Mouse (Mus musculus) brain, embryonic 18.5 days (tissue): ENCODE measurements around the gene Carnmt1.

Experiments used
- DNase-seq: peaks from one replicate; pipeline ENCODE4 v3.0.0-alpha.2; 2012; ENCODE audit warnings: low read depth, low spot score

Gene Carnmt1

DNA sequence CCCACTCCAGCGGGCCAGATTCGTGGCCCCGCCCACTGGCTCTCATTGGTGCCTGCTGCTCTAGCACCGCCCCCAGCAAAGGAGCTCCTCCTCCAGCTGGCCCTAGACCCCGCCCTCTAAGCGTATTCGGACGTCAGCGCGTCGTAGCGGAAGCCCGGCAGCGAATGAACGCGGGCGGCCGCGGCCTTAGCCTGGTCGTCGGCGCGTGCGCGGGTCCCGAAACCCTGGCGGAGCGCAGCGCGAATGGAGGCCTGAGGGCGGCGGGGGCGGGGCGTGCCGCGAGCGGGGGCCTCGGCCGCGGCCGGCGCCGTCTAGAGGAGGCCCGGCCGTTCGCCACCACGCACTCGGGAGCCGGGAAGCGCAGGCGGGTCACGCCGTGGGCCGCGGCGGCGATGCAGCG is at the start of gene Carnmt1:
Gene Carnmt1, plus strand, starts transcription at position 157 of the 400 bp plus-strand sequence.
- peak; percentile 93 for DNase-seq

DNA sequence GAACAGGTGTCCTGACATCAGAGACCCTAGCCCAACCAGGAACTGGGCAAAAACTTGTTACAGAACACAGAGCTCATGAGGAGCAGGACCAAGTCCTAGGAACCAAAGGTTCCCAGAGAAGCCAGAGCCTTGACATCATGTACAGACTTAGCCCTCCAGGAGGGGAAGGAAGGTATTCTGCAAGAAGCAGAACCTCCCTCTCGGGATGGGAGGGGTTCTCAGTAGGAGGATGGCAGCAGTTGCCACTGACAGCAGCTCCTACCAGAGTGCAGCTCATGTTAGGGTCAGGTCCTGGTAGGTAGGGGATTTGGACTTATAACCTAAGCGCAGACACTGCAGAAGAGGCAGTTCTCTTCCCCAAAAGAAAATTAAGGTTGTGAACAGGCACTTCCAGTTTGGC is 46.7 kb upstream of the Carnmt1 start:
- no peak for DNase-seq

DNA sequence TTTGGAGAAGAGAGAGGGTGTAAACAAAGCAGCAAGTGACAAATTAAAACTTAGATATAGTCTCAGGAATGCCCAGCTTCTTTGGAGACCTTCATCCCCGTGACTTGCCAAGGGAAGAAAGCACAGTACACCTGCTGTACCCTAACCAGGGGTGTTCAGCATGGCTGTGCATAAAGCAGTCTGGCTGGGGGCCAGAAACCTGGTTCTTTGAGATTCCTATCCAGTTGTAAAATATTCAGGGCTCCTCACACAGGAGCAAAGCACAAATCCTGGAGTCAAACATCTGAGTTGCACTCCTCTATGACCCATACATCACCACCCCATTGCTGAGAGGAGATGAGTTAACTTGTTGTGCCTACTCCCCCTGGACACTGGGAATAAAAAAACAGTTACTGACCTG is 41.0 kb upstream of the Carnmt1 start:
- DNase-seq, result no peak

DNA sequence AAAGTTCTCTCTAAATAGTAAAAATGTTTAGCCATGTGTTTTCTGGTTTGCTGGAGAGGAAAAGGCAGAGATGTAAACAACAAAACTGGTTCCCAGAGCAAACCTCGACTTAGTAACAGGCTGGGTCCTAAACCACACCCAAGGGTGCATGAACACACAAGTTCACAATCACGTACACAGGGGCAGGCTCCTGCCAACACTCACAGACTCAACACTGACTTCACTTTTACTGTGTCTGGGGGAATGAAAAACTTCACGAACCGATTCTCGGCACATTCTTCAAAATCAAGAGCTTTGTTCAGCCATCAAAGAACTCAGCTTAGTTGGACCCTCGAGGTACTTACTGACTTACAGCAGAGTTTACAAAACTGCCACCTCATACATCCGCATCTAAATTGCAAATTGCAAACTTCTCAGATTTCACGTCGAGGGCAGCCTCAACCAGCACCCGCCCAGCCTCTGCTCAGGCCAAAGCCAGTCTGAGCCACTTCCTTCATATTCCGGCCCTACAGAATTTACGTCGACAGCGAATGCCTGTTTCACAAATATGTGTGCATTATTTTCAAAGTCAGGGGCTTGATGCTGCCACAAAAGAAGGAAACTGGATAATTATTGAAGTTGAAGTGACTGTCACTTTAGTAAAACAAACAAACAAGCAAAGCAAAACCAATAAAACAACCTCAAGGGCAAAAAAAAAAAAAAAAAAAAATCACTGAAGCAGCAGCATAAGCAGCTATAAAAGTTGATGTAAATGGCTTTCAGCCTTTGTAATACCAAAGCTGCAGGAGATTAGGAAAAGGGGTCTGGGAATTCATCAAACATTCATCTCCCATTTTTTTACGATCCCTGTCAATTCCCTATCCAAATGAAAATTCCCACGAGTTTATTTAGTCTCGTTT is 40.1 kb upstream of the Carnmt1 start:
- DNase-seq, result no peak

DNA sequence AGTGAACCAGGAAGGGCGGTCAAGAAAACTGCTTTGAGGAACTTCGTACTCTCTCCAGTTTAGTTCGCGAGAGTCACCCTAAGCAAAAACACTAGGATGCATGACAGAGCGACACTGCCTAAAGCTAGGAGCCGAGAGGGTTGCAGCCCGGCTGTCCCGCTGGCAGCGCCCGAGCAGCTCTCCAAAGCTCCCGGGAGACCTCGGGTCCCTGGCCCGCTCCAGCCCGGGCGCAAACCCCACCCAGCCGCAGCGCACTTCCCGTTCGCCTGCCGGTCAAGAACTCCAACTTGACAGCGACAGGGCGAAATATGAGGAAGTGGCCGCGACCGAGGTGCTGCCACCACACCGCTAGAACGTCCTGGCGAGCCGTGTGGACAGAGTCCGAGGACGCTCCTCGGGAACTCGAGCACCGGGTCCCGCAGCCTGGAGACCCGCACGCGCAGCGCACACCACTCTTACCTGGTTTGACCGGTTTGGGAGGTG is 39.4 kb upstream of the Carnmt1 start:
- DNase-seq, result no peak

DNA sequence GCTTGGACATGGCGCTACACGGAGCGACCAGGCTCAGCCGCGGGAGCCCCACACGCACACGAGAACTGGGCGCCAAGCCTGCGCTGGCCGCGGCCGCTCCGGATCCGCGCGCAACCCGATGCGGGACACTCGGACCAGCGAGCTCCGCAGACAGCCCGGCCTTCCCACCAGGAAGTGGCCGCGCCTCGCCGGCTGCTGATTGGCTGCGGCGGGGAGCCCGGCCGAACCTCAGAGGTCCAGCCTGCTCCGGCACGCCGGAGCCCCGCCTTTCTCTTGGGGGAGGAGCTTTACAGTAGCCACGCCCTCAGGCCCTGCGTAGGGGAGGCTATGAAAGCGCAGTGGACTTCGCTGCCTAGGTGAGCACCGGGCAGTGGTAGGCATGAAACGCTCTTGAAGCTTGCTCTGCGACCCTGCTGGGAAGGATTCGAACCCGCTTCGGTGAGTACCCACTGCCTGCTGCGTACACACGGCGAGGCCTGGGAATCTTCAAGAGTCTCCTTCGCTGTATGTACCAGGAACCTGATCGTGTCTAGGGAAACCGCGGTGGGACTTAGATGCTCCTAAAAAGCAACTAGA is 38.8 kb upstream of the Carnmt1 start, which contains the start of the genes Ostf1 and Nmrk1:
Gene Ostf1, minus strand, starts transcription at position 180 of the 576 bp plus-strand sequence.
Gene Nmrk1, plus strand, starts transcription at position 307 of the 576 bp plus-strand sequence.
- DNase-seq, result peak; percentile 72

DNA sequence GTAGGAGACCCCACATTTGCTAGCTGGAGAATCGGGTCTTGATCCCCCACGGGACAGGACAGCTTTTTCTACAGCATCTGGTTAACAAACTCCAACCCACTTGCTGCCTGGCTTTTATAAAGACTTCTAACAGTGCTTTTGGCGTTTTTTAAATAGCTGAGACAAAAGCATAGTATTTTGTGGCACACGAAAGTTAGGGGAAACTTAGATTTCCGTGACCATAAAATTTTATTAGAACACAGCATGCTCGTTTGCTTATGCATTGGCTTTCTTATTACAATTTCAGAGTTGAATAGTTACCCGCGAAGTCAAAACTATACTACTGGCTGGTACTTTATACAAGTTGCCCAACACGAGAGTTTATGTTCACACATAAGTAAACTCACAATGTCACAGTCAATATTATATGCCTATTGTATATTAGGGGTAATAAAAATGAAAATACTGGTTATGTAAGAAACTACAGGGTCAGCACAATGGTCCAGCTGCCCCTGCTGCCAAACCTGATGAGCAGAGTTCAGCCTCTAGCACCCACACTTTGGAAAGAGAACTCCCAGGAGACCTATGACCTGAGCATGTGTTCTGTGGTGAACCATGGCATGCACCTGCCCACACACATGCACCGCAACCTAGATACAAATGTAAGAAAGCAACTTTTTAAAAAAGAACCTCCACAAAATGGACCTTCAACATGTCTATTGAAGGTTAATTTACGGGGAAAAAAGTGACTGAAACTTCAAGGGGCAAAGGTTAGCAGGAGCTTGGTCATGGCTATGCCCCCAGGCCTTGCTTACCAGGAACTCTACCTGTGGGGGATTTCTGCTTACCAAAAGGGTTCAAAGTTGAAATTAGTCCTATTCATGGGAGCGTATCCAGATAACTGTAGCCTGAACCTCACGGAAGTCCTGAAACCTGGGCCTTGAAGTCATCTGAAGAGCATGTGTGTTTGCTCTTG is 38.1 kb upstream of the Carnmt1 start:
- DNase-seq, result no peak

DNA sequence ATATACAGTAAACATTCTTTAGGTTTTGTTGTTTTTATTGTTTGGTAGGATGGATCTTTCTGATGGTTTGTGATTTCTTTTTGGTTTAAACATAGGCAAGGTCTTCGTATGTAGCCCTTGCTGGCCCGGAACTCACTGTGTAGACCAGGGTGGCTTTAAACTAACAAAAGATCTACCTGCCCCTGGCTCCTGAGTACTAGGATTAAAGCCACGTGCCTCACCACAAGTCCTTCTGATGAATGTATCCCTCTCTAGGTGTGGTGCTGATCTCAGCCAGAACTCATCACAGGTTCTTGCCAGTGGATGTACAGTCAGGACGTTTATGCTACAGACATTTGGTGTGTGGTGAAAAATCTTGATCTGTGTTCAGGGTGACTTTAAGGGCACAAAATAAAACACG is 32.6 kb upstream of the Carnmt1 start:
- no peak for DNase-seq

DNA sequence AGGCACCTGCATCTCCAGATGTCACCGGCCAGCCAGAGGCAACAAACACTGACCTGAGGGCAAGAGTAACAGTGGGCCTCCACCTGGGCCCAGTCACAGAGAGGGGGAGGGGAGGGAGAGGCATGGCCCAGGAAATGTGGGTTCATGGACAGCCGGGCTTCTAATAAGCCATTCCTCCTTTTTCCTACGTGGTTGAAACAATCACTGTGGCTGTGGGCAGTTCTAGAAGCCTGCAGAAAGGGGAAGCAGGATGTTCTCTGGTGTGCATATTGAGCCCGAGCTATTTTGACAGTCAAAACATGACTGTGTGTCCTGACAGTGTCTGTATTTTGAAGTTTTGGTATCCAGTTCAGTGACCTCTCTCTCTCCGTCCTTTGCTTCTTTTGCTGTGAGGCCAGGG is 31.6 kb upstream of the Carnmt1 start:
- no peak for DNase-seq

DNA sequence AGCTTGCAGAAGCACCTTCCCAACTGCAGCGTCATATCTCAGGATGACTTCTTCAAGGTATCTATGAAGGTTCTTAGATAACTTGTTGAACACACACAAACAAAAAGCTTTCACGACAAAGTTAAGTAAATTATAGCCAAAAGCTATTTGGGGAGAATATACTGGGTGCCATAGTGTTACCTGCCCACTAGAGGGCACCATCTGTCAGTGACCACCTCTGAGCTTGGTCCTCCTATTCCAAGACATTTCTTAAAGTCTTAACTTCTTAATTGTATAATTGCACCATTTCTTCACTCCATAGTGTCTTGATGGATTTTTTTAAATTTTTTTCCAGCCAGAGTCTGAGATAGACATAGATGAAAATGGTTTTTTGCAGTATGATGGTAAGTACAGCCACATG is 31.0 kb upstream of the Carnmt1 start:
- no peak for DNase-seq

DNA sequence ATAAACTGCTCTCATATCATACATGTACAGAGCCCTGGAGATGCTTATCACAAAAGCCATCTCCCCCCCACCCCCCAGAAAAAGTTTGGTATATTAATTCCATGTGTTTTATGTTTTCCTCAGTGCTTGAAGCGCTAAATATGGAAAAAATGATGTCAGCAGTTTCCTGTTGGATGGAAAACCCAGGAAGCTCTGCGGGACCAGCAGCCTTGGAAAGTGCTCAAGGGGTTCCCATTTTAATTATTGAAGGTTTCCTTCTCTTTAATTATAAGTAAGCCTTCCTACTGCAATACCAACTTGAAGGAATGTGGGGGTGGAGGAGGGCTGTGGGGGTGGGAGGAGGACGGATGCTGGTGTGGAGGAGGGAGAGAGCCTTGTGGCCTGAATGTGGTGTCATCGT is 29.6 kb upstream of the Carnmt1 start:
- DNase-seq, result no peak

DNA sequence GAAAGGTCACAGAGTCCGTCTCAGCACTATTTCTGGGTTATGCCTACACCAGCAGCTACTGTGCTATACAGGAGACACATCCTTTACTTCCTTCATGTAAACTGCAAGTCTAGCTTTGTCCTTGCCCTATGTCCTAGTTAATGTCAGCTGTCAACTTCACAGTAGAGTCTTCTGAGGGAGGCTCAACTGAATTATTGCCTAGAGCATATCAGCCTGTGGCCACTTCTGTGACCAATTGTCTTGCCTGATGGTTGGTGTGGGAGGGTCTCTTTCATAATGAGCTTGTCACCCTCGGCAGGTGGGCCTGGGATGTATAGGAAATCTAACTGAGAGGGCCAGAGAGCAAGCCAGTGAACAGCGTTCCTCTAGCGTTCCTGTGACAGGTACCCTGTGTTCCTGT is 27.2 kb upstream of the Carnmt1 start:
- no peak for DNase-seq

DNA sequence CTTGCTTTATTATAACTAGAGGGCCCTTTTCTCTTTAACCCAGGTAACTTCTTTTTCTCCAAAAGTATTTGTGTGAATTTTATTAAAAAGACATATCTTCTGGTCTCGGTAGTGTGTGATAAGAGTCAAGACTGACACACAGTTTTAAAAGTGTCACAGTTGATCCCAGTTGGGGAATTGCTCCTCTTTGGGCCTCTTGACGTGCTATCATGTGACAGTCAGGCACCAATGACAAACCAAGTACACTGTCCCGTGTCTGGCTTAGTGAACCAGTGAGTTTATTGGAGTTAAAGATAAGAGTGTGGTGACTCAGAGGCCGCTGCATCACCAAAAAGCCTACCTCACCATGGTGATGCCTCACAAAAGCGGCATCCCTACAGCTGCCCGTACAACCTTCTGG is 26.5 kb upstream of the Carnmt1 start:
- DNase-seq, result no peak

DNA sequence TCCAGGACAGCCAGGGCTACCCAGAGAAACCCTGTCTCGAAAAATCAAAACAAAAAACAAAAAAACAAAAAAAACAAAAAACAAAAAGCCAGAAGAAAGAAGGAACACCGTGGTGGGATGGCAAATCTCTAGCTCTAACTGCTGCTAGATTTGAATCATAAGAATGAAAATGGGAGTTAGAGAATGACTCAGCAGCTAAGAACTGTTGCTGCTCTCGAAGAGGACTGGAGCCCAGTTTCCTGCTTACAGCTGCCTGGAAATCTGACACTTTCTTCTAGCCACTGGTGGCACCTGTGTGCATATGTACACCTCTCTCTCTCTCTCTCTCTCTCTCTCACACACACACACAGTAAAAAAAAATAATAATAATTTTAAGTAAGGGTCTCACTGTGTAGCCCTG is 24.2 kb upstream of the Carnmt1 start:
- no peak for DNase-seq

DNA sequence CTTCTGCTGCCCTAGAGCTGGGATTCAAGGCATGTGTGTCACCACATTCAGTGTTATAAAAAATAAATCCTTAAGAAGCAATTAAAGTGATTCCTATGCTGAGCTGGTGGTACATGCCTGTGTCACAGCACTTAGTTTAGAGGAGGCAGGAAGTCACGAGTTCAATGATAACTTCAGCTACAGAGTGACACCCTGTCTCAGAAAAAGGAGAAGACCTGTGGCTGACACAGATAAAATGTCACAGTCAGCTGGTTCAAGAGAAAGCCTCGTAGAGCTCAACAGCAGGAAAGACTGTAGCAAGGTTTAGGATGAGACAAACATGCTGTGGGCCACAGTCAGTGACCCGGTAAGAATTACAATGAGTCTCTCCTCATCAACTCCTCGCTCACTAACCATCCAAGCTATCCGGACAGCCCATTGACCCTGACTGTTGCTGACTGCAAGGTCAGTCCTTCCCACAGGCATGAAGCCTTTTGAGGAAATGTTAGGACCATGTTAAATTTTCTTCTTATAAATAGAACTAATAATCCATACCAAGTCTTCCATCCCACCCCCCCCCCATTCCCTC is 23.6 kb upstream of the Carnmt1 start:
- no peak for DNase-seq

DNA sequence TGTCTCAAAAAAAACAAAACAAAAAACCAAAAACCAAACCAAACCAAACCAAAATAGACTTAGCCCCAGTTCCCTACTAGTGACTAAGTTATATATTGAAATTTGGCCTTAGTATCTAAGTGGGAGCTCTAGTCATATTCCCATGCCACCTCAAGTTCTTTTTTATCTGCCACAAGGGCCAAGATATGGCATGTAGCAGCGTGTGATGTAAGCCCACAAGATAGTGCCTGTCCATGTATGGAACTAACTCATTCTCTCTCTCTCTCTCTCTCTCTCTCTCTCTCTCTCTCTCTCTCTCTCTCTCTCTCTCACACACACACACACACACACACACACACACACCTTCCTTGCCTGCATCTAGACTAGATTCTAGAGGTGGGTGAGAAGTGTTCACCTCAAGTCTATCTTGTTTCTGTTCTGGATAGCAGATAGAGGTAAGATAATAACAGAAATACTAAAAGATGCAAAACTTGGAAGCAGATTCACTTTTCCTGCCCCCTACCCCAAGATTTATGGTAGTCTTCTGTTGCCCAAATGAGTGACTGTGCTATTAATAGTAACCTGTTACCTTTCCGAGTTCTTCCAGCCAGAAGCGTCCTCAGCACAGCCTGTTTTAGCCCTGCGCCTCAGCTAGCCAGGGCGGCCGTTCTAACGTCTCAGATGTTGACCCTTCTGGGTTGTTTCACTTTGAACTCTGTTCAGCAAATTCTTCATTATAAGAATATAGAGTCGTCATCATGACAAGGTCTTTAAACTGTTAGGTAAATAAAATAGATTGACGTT is 22.6 kb upstream of the Carnmt1 start:
- DNase-seq, result no peak

DNA sequence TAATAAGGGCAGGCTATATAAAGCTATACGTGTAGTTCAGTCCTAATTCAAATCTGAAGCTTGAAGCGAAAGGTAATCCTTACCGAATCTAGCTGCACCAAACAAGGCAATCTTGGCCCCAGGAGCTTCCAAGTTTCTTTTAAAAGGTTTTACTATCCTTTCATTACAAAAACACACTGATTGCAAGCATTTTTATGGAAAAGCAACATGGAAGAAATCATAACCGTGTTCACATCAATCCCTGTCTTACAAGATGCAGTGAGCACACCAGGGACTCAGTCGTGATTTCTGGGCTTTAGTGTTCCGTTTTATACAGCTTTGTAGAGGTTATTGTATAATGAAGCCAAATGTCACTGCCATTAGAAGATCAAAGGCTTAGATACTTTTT is 22.0 kb upstream of the Carnmt1 start:
- no peak for DNase-seq

DNA sequence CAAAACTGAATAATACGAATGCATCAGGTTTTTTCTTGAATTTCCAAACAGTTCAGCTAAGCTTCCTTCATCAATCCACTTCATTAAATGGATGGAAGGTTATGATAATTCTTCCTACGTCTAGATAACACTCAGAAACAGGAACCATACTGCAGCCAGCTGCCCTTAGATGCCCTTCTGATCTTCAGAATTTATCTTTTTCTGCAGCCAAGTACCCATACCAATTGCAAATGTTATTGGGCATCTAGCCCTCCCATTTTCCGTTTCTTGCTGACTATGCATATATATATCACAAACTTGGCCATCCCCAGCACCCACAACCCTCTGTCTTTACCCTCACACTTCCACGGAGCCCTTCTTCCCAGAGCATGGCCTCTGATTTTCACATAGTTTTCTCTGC is 20.6 kb upstream of the Carnmt1 start:
- DNase-seq, result no peak

DNA sequence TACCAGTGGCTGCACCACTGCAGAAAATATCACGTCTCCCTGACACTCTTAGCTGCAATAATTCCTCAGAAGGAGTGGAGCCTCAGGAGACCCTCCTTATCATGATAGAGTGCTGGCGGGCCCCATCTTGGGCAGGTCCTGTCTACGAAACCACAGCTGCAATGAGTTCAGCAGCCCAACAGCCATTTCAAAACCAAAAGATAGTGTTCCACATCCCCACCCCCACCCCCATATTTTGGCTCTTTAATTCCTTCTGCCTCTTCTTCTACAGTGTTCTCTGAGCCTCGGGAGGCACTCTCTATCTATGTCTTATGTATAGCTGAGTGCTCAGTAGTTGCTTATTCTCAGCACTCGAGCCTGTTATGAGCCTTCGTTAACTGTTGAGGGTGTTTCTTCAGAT is 20.1 kb upstream of the Carnmt1 start:
- no peak for DNase-seq

DNA sequence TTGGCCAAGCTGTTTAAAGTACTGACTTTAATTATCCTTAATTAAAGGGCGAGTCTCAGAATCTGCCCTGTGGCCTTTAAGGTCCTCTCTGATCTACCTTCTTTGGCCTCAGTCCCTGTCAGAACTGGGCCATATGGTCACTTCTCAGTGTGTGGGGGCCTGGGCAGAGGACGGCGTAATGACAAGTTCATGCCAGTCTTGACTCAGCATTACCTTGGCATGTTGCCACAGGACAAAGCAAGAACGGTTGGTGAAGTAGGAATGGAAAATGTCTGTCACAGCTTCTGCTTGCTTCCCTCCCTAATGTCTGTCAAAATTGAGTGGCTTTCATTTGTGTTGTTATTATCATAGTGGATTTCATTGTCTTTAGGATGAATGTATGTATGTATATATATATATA is 18.0 kb upstream of the Carnmt1 start:
- no peak for DNase-seq

DNA sequence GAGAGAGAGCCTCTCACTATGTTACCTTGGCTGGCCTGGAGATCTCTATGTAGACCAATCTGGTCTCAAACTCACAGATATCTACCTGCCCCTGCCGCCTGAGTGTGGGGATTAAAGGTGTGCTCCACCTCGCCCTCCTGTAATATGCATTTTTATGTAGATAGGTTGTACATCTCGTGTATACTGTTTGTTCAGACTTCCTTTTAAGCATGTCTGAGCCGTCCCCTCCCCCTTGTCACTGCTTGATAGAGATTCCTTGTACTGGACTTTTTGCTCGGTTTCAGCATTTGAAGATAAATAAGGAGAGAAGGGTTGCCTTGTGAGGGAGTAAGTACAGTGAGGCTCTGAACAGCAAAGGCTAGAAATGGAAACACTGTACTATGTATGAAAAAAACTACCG is 17.5 kb upstream of the Carnmt1 start:
- DNase-seq, result no peak
